Mouse (Mus musculus) c-Kit-negative CD71-positive TER-119-positive erythroid progenitor cells, embryonic 14.5 days (primary cell): ENCODE measurements around the gene Magee1.
"Not testable (repeated sequence)": the region's sequence is repeated elsewhere in the genome, so short reads cannot be mapped to it uniquely, and the experiment has no call there.

Experiments
- DNase-seq: peaks from one replicate; pipeline ENCODE4 v3.0.0-alpha.2; 2013; ENCODE audit warnings: low read depth, low spot score

Gene Magee1

GRCm38 (mm10) chrX:105120275-105121226, at the start of gene Magee1:
Gene Magee1 (plus strand): TSS chrX:105120378.
- peak; percentile 6 for DNase-seq

DNA sequence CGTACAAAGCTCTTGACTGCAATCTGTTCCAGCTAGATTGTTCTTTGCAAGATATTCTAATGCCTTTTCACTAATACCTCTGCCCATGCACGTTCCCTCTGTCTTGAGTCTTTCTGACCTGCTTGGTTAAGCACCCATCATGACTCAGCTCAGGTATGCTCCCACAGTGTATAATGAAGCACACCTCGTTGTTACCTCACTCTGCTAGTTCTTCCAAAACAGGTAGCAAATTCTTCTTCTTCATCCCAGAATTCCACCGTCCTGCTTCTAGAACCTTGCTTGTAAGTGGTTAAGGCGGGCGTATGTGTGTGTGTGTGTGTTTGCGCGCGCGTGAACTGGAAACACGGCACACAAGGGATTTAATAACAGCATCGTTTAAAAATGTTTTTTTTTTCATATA, 41.0 kb upstream of the Magee1 start:
- no peak for DNase-seq

- peak; percentile 84 for DNase-seq
Observed at GRCm38 (mm10) chrX:105079615-105080092, 40.5 kb upstream of the Magee1 start, which contains the start of gene Pbdc1. Gene Pbdc1 (plus strand): TSS chrX:105079756.

- no peak for DNase-seq
Observed at GRCm38 (mm10) chrX:105080096-105080495, 40.1 kb upstream of the Magee1 start.

GRCm38 (mm10) chrX:105083013-105083412, 37.2 kb upstream of the Magee1 start:
- not testable (repeated sequence) for DNase-seq

DNA sequence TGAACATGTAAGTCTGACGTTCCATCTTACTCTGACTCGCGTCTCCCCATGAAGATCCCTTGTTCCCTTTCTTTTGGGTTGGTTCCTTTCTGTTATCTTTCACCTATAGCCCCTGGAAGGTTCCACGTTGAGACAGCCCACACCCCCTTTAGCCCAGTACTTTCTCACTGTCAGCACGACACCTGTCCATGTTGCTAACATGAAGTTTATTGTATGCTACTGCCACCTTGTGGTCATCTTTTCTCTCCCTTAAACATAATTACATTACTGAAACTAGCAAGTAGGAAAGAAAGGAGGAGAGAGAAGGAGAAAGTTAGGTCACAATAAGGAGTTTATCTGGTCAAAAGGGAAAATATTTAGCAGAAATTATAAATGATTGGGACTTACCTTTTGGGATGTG, 16.0 kb upstream of the Magee1 start:
- DNase-seq: peak; percentile 11

DNA sequence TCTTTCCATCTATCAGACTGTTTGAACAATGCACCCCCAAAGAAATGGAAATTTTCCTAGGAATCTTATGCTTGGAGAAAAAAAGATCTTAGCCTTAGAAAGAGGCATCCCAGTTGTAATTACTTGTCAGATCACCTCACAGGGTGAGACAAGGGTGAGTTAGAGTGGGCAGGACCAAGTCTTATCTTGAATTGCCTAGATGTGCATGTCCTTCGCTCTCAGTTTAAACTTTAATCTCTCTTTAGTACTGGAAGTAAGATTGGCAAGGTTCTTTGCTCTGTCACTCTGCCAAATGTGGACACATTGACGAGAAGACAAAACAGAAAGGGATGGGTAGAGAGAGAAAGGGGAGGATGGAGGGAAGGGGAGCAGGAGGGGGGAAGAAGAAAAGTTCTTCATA, 5.2 kb upstream of the Magee1 start:
- DNase-seq: no peak

DNA sequence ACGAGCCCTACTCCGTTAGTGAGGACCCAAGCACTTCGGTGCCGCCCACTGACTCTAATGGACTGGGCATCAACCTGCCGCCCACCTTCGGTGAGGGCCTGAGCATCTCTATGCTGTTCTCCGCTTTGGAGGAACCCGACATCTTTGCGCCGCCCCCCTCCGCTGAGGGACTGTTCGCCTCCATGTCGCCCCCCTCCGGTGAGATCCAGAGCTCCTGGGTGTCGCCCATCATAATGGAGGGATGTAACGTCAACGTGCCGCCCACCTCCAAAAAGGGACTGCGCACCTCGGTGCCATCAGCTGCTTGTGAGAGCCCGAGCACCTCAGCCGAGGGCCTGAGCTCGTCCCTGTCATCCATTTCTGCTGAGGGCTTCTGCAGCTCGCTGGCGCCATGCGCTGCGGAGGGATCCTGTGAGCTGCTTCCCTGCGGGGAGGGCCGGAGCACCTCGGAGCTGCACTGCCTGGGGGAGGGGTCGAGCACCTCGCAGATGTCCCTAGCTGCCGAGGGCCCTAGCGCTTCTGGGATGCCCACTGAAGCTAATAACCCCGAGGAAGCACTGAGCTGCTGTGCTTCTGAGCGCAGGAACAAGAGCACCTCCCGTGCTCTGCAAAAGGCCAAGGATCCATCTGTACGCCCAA, 1.2 kb downstream of the Magee1 start:
- no peak for DNase-seq

DNA sequence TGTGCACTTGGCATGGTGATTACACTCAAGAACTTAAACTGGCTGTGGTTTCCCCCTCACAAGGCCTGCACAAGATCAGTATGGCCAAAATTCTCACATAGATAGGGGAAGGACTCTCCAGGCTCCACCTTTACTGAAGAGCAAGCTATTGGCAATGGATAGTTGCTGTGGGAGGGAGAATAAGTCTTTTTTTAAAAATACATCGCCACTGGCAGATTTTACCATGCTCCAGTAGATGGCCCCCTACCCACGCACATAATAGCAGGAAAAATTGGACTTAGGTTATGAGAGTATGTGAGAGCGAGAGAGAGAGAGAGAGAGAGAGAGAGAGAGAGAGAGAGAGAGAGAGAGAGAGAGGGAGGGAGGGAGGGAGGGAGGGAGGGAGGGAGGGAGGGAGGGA, 4.7 kb downstream of the Magee1 start:
- DNase-seq: no peak

- no peak for DNase-seq
Observed at GRCm38 (mm10) chrX:105151872-105152461, 31.8 kb downstream of the Magee1 start.

GRCm38 (mm10) chrX:105165007-105165406, 44.8 kb downstream of the Magee1 start:
- DNase-seq: not testable (repeated sequence)

DNA sequence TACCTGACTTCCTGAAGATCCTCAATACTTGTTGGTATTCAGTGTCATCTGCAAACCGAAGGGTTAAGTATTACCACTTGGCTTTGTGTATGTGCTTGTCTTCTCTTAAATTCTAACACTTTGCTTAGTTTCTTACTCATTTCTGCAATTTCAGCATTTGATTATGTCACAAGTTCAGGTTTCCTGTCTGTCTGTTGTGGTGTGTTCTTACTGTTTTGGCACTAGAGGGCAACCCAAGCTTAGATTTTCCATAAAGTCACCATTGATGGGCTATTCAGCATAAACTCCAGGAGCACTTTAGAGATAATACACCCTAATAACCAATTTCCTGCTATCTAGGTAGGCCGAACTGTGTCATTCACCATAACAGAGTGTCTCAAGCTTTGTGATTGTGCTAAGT, 47.0 kb downstream of the Magee1 start:
- DNase-seq: no peak
